In the genomic region with DNA sequence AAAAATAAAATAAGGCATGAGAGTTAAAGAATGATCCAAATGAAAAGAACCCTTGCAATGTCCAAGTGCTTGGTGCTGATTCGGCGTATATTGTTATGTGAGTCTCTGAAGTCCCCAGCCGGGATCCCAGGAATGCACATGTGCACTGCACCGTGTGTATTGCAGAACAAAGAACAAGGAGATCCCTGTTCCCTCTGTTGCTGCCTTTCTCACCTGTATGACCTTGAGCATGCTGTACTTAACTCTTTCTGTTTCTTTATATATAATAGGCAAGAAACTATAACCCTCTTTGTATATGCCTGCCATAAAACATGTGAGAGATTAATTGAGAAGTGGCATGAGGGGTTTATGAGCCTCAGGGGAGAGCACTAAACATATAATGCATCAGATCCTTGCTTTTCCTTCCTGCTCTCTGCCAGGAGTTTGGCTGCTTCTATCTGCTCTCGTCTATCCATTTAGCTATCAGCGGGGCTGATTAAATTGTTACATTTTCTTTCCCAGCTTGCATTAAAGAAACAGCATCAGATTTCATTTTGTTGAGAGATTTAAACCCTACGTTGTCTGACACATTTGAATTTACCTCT, we compare ENCODE assay signal across 14 mouse cellular contexts.
DNase-seq lines count a peak whose midpoint lies in the region; ATAC-seq and TF ChIP-seq lines count a peak whose summit lies in the region.
"Had no signal": no experiment of that assay in that cellular context is flagged by ENCODE, and none has a peak within 500 bp of the region (broad histone marks: within the 10 kb centered on the region; RNA-seq: fewer than 3 reads in every experiment).

No protein-coding gene starts in this region.

- no peaks in the 10 kb centered on the region for H3K9me3 ChIP-seq in embryonic facial prominence, embryonic 11.5 days (replicated peaks; ENCODE audit: control insufficient read depth, low read length)
- no peaks in the 10 kb centered on the region for H3K9me3 ChIP-seq in hindbrain, embryonic 16.5 days (ENCODE audit: control insufficient read depth, low read length)
- H3K9me3 ChIP-seq: heart, embryonic 15.5 days; limb, embryonic 15.5 days; lung, embryonic 15.5 days had no signal

- H3K27me3 ChIP-seq in embryonic facial prominence, embryonic 11.5 days (ENCODE audit: control insufficient read depth, insufficient read depth, low read length) = no peaks in the 10 kb centered on the region
- H3K27me3 ChIP-seq in hindbrain, embryonic 16.5 days (replicated peaks; ENCODE audit: control insufficient read depth, insufficient read depth, low read length) = no peaks in the 10 kb centered on the region
- H3K27me3 ChIP-seq: CH12.LX; heart, embryonic 15.5 days; limb, embryonic 15.5 days; lung, embryonic 15.5 days had no signal

- 40% methylated on average over 7 of the region's 7 CpGs for WGBS in embryonic facial prominence, embryonic 11.5 days
- 26% methylated on average over 7 of the region's 7 CpGs for WGBS in hindbrain, embryonic 16.5 days

- no peak overlapping the region for H3K4me3 ChIP-seq in embryonic facial prominence, embryonic 11.5 days (ENCODE audit: low read depth, low read length)
- no peak overlapping the region for H3K4me3 ChIP-seq in hindbrain, embryonic 16.5 days (ENCODE audit: low read length)
- H3K4me3 ChIP-seq: heart, embryonic 15.5 days; limb, embryonic 15.5 days; lung, embryonic 15.5 days had no signal

- no peak overlapping the region for H3K27ac ChIP-seq in embryonic facial prominence, embryonic 11.5 days (replicated peaks; ENCODE audit: low read depth, low read length)
- H3K27ac ChIP-seq in hindbrain, embryonic 16.5 days (ENCODE audit: low read depth, low read length) = no peak overlapping the region
- H3K27ac ChIP-seq: heart, embryonic 15.5 days; limb, embryonic 15.5 days; lung, embryonic 15.5 days had no signal

- intact Hi-C loops in left cerebral cortex, postnatal 10 days (cut with DNase I) = no loop called here

- TF ChIP-seq CTCF in brain, embryonic 14.5 days (IDR thresholded peaks at IDR 0.05; ENCODE audit: borderline replicate concordance, extremely low read depth, insufficient read depth, insufficient read length) = no peak

- H3K36me3 ChIP-seq in embryonic facial prominence, embryonic 11.5 days (replicated peaks; ENCODE audit: control insufficient read depth, insufficient read depth, low read depth, low read length) = no peaks in the 10 kb centered on the region
- H3K36me3 ChIP-seq in hindbrain, embryonic 16.5 days (ENCODE audit: control insufficient read depth, insufficient read depth, low read length) = no peaks in the 10 kb centered on the region
- H3K36me3 ChIP-seq: heart, embryonic 15.5 days; limb, embryonic 15.5 days; lung, embryonic 15.5 days had no signal

- DNase-seq in brain, embryonic 14.5 days (ENCODE audit: low read depth) = peak; percentile 62
- DNase-seq in embryonic facial prominence, embryonic 11.5 days (ENCODE audit: low spot score) = peak; percentile 44
- DNase-seq in neural tube, embryonic 10.5 days (ENCODE audit: extremely low spot score, low spot score) = peak; percentile 14
- DNase-seq in right cerebral cortex, postnatal 4 days = no peak
- DNase-seq in left cerebral cortex, postnatal 10 days (ENCODE audit: extremely low spot score in 1 of 2, low spot score in 2 of 2) = no peak
- DNase-seq: cerebellum, postnatal 10 days; gastrocnemius, postnatal 25 days; kidney, adult 8-10 months had no signal

- no peak overlapping the region for H3K4me2 ChIP-seq in embryonic facial prominence, embryonic 11.5 days (ENCODE audit: low read depth, low read length)
- H3K4me2 ChIP-seq in hindbrain, embryonic 16.5 days (ENCODE audit: low read length) = no peak overlapping the region
- H3K4me2 ChIP-seq: heart, embryonic 15.5 days; limb, embryonic 15.5 days; lung, embryonic 15.5 days had no signal

- H3K4me1 ChIP-seq in embryonic facial prominence, embryonic 11.5 days (ENCODE audit: control insufficient read depth, insufficient read depth, low read length) = no peaks in the 10 kb centered on the region; the same call in 1 of the 2 replicates
- peaks cover 8% of the 10 kb centered on the region; the same call in 1 of the 2 replicates for H3K4me1 ChIP-seq in hindbrain, embryonic 16.5 days (ENCODE audit: control insufficient read depth, insufficient read depth, low read depth, low read length)
- H3K4me1 ChIP-seq: heart, embryonic 15.5 days; limb, embryonic 15.5 days; lung, embryonic 15.5 days had no signal

- TF ChIP-seq POLR2A in brain, embryonic 14.5 days (IDR thresholded peaks at IDR 0.05; ENCODE audit: borderline replicate concordance, extremely low read depth, insufficient read depth, insufficient read length, poor library complexity, severe bottlenecking) = no peak

- no peak for ATAC-seq in embryonic facial prominence, embryonic 11.5 days (replicated peaks; ENCODE audit: insufficient number of reproducible peaks, low FRiP score, low TSS enrichment, low read depth)
- ATAC-seq in hindbrain, embryonic 16.5 days = peak; percentile 67
- ATAC-seq in monocyte, adult 5-6 weeks (replicated peaks; ENCODE audit: insufficient number of reproducible peaks, low FRiP score, low TSS enrichment, poor library complexity, severe bottlenecking) = no peak

- no peak overlapping the region for H3K9ac ChIP-seq in embryonic facial prominence, embryonic 11.5 days (replicated peaks; ENCODE audit: low read length)
- no peak overlapping the region for H3K9ac ChIP-seq in hindbrain, embryonic 16.5 days (ENCODE audit: low read depth, low read length)
- H3K9ac ChIP-seq: heart, embryonic 15.5 days; limb, embryonic 15.5 days; lung, embryonic 15.5 days had no signal

Comparison
In these comparisons a context has a peak if more than half of its experiments do, and no peak if none do; other contexts are left out.
1. DNase-seq: peak in brain, embryonic 14.5 days (single experiment), embryonic facial prominence, embryonic 11.5 days (single experiment) and neural tube, embryonic 10.5 days (single experiment); none in right cerebral cortex, postnatal 4 days (single experiment) and left cerebral cortex, postnatal 10 days (0 of 2).